Mouse (Mus musculus) embryonic facial prominence, embryonic 13.5 days (tissue): ENCODE measurements around the gene Anxa9. TPM values are rescaled to one million over a fixed set of nuclear protein-coding genes. Genes with fewer than 3 reads are reported as not detected.
A peak's percentile ranks its signal among the peaks of the same experiment; 100 is the strongest.

ENCODE experiments used
- ATAC-seq: fragments of 200-750 bp; cut with Nextera tagmentation; 2 replicates; pipeline ENCODE4 v1.8.0; 2017; ENCODE audit warnings: low read depth; ENCODE audit not compliant: insufficient number of reproducible peaks, insufficient read depth, low FRiP score, low TSS enrichment
- H3K27ac ChIP-seq: fragments of 300-500 bp; sonication (generic); 2 replicates; pipeline ENCODE4 v1.5.1; 2015; ENCODE audit warnings: moderate library complexity, mild to moderate bottlenecking, inconsistent platforms
- H3K27me3 ChIP-seq: fragments of 300-500 bp; sonication (generic); 2 replicates; pipeline ENCODE4 v1.6.1; 2015; ENCODE audit warnings: mild to moderate bottlenecking, inconsistent platforms
- H3K36me3 ChIP-seq: fragments of 300-500 bp; sonication (generic); 2 replicates; pipeline ENCODE4 v1.6.1; 2015; ENCODE audit warnings: mild to moderate bottlenecking, inconsistent platforms
- H3K4me1 ChIP-seq: fragments of 300-500 bp; sonication (generic); 2 replicates; pipeline ENCODE4 v1.6.1; 2015; ENCODE audit warnings: inconsistent platforms
- H3K4me2 ChIP-seq: fragments of 300-500 bp; sonication (generic); 2 replicates; pipeline ENCODE4 v1.6.1; 2015; ENCODE audit warnings: moderate library complexity, mild to moderate bottlenecking, inconsistent platforms
- H3K4me3 ChIP-seq: fragments of 300-500 bp; sonication (generic); 2 replicates; pipeline ENCODE4 v1.5.1; 2015; ENCODE audit warnings: mild to moderate bottlenecking, inconsistent platforms
- H3K9ac ChIP-seq: fragments of 300-500 bp; sonication (generic); 2 replicates; pipeline ENCODE4 v1.6.1; 2015; ENCODE audit warnings: mild to moderate bottlenecking, inconsistent platforms
- H3K9me3 ChIP-seq: fragments of 300-500 bp; sonication (generic); 2 replicates; pipeline ENCODE4 v1.6.1; 2016; ENCODE audit warnings: inconsistent platforms
- WGBS: fragments of 180-500 bp; shearing (Covaris S2); methylation state at CpG from one replicate; pipeline ENCODE4 v1.1.7; 2015; ENCODE audit warnings: mixed read lengths; 5-methylcytosine and 5-hydroxymethylcytosine counted together
- polyA plus RNA-seq: library from polyadenylated mRNA; unstranded; fragments of >200 nt; fragmentation: Nextera tagmentation; extraction: Ambion mirVana; gene quantifications from 2 replicates; pipeline ENCODE4 v1.2.1, GENCODE M21; 2015

Gene Anxa9
- polyA plus RNA-seq, 1 experiment from 2014 or later = 2.4 TPM

DNA sequence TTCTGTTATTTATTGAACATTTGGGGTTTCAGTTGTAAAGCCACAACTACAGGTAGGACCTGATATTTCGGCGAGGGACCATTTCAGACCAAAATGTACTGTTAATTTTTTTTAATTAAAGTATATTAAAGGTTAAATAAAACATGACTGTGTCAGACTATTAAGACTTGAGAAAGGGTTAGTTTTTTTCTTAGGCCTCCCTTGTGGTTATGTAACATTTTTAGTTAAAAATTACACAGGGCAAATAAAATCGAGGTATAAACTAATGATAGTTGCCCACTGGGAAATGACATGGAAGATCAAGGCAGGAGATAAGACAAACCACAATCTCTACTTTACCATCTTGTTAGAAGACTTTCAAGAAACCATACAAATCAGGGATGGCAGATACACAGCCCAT, 16.5 kb upstream of the Anxa9 start:
- Histone ChIP-seq H3K4me1 (peaks cover 7% of the 10 kb centered on the region), H3K27me3 (no peaks in the 10 kb centered on the region), H3K9ac (no peak overlapping the region), H3K27ac (no peak overlapping the region), H3K36me3 (peaks cover 91% of the 10 kb centered on the region), H3K4me3 (no peak overlapping the region), H3K4me2 (no peak overlapping the region), H3K9me3 (no peaks in the 10 kb centered on the region)
- ATAC-seq = no peak
- WGBS = 86% methylated on average over 3 of the region's 3 CpGs

DNA sequence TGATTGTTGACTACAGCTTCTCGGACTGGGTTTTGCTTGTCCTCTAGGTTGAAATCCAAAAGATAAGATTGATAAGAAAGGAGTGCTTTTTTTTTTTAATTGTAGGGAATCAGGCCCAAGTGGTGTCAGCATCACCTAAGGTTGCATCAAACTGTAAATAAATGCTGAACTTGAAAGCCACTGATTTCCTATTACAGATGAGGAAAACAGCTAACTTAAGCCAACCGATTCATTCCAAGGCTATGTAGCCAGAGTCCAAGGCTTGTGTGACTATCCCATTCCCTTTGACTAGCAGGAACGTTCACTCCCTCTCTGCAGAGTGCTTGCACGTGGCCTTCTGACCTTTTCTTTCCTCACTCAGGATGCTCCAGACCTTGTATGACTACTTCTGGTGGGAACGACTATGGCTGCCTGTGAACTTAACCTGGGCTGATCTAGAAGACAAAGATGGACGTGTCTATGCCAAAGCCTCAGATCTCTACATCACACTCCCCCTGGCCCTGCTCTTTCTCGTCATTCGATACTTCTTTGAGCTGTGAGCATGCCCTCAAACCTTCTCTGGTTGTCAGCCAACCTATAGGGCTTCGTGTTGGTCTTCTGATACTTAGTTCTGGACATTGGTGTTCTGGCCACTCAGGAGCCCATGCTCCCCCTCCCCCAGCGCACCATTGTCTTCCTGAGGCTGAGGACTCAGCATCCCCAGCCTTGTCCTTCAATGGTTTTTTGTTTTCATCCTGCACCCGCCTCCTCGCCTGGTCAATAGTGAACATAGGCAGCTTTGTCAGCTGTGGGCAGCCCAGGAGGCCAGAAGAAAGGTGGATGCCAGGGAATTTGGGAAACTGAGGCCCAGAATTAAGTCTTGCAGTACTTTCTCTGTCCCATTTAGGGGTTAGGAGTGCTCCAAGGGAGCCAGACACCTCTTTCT, 13.0 kb upstream of the Anxa9 start:
- Histone ChIP-seq H3K4me2 (no peak overlapping the region), H3K27me3 (no peaks in the 10 kb centered on the region), H3K36me3 (peaks cover 59% of the 10 kb centered on the region), H3K9me3 (no peaks in the 10 kb centered on the region), H3K27ac (no peak overlapping the region), H3K4me1 (peaks cover 27% of the 10 kb centered on the region), H3K9ac (no peak overlapping the region), H3K4me3 (no peak overlapping the region)
- WGBS = 71% methylated on average over 12 of the region's 12 CpGs
- no peak for ATAC-seq

GRCm38 (mm10) chr3:95319110-95319509, 12.1 kb upstream of the Anxa9 start:
- Histone ChIP-seq H3K27ac (no peak overlapping the region), H3K9me3 (no peaks in the 10 kb centered on the region), H3K4me3 (no peak overlapping the region), H3K36me3 (peaks cover 50% of the 10 kb centered on the region), H3K4me1 (peaks cover 32% of the 10 kb centered on the region), H3K27me3 (no peaks in the 10 kb centered on the region), H3K9ac (no peak overlapping the region; the same call in 1 of the 2 replicates), H3K4me2 (no peak overlapping the region)
- ATAC-seq = no peak
- WGBS = 55% methylated on average over 2 of the region's 2 CpGs

DNA sequence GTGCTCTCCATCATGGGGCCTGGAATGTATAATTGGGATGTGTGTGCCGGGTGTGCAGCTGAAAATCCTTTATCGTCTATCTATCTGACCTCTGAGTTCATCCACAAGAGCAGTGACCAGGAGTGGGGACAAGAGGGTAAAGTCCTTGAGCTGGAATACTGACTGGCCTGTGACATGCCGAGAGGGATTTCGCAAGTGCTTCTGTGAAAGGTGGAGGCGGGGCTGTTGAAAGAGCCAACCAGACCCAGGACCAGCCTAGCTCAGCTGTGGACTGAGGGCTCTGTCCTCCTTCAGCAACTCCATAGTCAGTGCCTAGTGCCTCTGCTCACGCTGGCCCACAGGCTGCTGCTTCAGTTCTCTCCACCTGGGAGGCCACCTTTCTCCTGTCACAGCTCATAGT, 11.6 kb upstream of the Anxa9 start:
- Histone ChIP-seq H3K36me3 (peaks cover 44% of the 10 kb centered on the region), H3K27me3 (no peaks in the 10 kb centered on the region), H3K4me3 (no peak overlapping the region), H3K27ac (no peak overlapping the region), H3K9ac (no peak overlapping the region; the same call in 1 of the 2 replicates), H3K4me1 (peaks cover 32% of the 10 kb centered on the region), H3K9me3 (no peaks in the 10 kb centered on the region), H3K4me2 (no peak overlapping the region)
- ATAC-seq = no peak
- 48% methylated on average over 6 of the region's 6 CpGs for WGBS

- WGBS = 19% methylated on average over 12 of the region's 12 CpGs
- H3K27me3 ChIP-seq = no peaks in the 10 kb centered on the region
- H3K9ac ChIP-seq = peak overlapping the region; percentile 27
- 0 out of 2 replicates have a peak overlapping the region, but pooled peaks have one; percentile 39 for H3K27ac ChIP-seq
- peaks cover 35% of the 10 kb centered on the region for H3K36me3 ChIP-seq
- no peak for ATAC-seq
- no peaks in the 10 kb centered on the region for H3K9me3 ChIP-seq
- peaks cover 32% of the 10 kb centered on the region for H3K4me1 ChIP-seq
- peak overlapping the region; percentile 5 for H3K4me3 ChIP-seq
- H3K4me2 ChIP-seq = peak overlapping the region; percentile 43
Observed at GRCm38 (mm10) chr3:95317414-95318080, 10.6 kb upstream of the Anxa9 start.

GRCm38 (mm10) chr3:95315844-95316550, 9.0 kb upstream of the Anxa9 start:
- WGBS = 10% methylated on average over 9 of the region's 9 CpGs
- H3K4me1 ChIP-seq = peaks cover 32% of the 10 kb centered on the region
- ATAC-seq = peak; percentile 16; the same call in 1 of the 2 replicates

GRCm38 (mm10) chr3:95315094-95315843, 8.3 kb upstream of the Anxa9 start:
- peak; percentile 93 for ATAC-seq
- Histone ChIP-seq H3K27ac (peak overlapping the region; percentile 95), H3K4me1 (peaks cover 32% of the 10 kb centered on the region), H3K27me3 (no peaks in the 10 kb centered on the region), H3K4me3 (peak overlapping the region; percentile 88), H3K36me3 (peaks cover 12% of the 10 kb centered on the region), H3K9me3 (no peaks in the 10 kb centered on the region), H3K4me2 (peak overlapping the region; percentile 88), H3K9ac (peak overlapping the region; percentile 98)
- under 1% methylated on average over 51 of the region's 71 CpGs for WGBS

More at GRCm38 (mm10) chr3:95315844-95316550, 9.0 kb upstream of the Anxa9 start:
- Histone ChIP-seq H3K4me3 (peak overlapping the region; percentile 88), H3K27me3 (no peaks in the 10 kb centered on the region), H3K27ac (peak overlapping the region; percentile 95), H3K36me3 (peaks cover 19% of the 10 kb centered on the region), H3K9me3 (no peaks in the 10 kb centered on the region), H3K9ac (peak overlapping the region; percentile 98), H3K4me2 (peak overlapping the region; percentile 88)

DNA sequence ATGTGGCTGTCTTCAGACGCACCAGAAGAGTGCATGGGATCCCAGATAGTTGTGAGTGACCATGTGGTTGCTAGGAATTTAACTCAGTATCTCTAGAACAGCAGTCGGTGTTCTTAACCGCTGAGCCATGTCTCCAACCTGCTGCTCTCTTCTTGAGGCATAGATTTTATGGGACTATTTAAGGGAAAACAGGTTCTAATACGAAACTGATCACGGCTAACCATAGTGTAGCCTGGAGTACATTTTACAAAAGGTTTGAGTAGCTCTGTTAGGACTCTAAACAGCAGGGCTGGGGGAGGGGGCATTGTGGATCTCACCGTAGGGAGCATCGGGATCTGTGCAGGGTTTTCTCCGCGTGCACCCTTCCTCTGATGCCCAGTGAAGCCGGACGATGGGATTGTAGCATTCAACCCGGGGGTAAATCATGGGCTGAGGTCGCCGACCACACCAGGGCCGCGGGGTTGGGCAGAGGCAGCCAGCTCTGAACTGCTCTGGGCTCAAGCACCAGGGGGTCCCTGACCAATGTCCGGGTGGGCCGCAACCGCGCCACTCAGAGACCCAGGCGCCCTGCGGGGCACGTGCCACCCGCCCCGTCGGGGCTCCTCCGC, 7.6 kb upstream of the Anxa9 start, which contains the start of gene Cers2:
Gene Cers2, plus strand, starts transcription at position 306 of the 608 bp plus-strand sequence.
- Histone ChIP-seq H3K27me3 (no peaks in the 10 kb centered on the region), H3K9ac (peak within 1 kb of the TSS; percentile 98), H3K4me3 (peak within 1 kb of the TSS; percentile 88), H3K4me1 (peaks cover 32% of the 10 kb centered on the region), H3K36me3 (peaks cover 5% of the 10 kb centered on the region), H3K9me3 (no peaks in the 10 kb centered on the region), H3K27ac (peak within 1 kb of the TSS; percentile 95), H3K4me2 (peak within 1 kb of the TSS; percentile 88)
- WGBS = 3% methylated on average over 27 of the region's 27 CpGs
- no peak for ATAC-seq

DNA sequence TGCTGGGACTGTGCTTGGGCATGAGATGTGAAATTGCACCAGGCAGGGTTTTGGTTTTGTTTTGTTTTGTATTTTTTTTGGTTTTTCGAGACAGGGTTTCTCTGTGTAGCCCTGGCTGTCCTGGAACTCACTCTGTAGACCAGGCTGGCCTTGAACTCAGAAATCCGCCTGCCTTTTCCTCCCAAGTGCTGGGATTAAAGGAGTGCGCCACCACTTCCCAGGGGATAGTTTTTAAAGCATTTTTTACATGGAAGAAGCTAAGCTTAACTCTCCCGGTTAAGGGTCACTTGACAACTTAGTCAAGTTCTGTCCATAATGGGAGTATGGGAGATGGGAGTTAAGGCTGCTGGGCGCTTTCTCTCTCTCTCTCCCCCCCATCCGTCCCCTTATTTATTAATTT, 7.1 kb upstream of the Anxa9 start:
- peak overlapping the region; percentile 98 for H3K9ac ChIP-seq
- no peaks in the 10 kb centered on the region for H3K9me3 ChIP-seq
- peaks cover 32% of the 10 kb centered on the region for H3K4me1 ChIP-seq
- H3K4me2 ChIP-seq = peak overlapping the region; percentile 88
- 62% methylated on average over 6 of the region's 6 CpGs for WGBS
- H3K36me3 ChIP-seq = peaks cover 5% of the 10 kb centered on the region
- H3K27ac ChIP-seq = no peak overlapping the region
- ATAC-seq = no peak
- H3K27me3 ChIP-seq = no peaks in the 10 kb centered on the region
- H3K4me3 ChIP-seq = peak overlapping the region; percentile 88

DNA sequence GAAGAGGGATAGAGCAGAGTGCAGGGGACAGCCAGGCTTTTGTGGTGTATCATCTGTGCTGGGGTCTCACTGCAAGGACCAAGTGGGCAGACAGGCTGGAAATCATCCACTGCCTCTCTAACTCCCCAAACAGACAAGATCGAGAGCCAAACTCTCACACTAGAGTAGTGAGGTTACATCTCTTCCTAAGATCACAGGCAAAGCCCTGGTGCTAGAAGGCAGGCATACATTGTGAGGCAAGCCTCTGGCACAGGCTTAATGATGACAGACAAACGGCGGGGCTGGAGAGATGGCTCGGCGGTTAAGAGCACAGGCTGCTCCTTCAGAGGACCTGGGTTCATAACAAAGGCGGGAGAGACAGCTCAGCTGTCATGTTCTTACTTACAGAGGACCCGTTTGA, 6.5 kb upstream of the Anxa9 start:
- H3K36me3 ChIP-seq = no peaks in the 10 kb centered on the region
- no peak overlapping the region for H3K27ac ChIP-seq
- no peaks in the 10 kb centered on the region for H3K27me3 ChIP-seq
- no peak overlapping the region for H3K9ac ChIP-seq
- no peak overlapping the region for H3K4me3 ChIP-seq
- H3K4me2 ChIP-seq = no peak overlapping the region
- no peaks in the 10 kb centered on the region for H3K9me3 ChIP-seq
- 46% methylated on average over 7 of the region's 7 CpGs for WGBS
- ATAC-seq = no peak
- peaks cover 26% of the 10 kb centered on the region for H3K4me1 ChIP-seq
